Mouse (Mus musculus): ENCODE data around the gene Lct.

GRCm38 (mm10) chr1:128376841-128377240 lies 48.7 kb upstream of the Lct start:
- TF ChIP-seq CTCF (IDR thresholded peaks at IDR 0.05; ENCODE audit: control insufficient read depth, insufficient read depth, insufficient read length) (no peak), USF1 (IDR thresholded peaks at IDR 0.05; ENCODE audit: low read depth) (no peak), CEBPB (IDR thresholded peaks at IDR 0.05; ENCODE audit: low read depth) (no peak), MAX (IDR thresholded peaks at IDR 0.05) (no peak)

Measured in C2C12 (cell line).